Mouse (Mus musculus) cortical plate, adult 2 months (tissue): ENCODE measurements around the gene C1galt1c1. TPM values are rescaled to one million over a fixed set of nuclear protein-coding genes. Genes with fewer than 3 reads are reported as not detected.

Experiments
- H3K27ac ChIP-seq: fragments of 200-500 bp; 2 replicates; pipeline ENCODE4 v1.5.1; 2012; ENCODE audit warnings: low read length, control low read depth, inconsistent platforms; ENCODE audit not compliant: insufficient read depth
- H3K4me1 ChIP-seq: fragments of 200-500 bp; 2 replicates; pipeline ENCODE4 v1.6.1; 2011; ENCODE audit warnings: low read length; ENCODE audit not compliant: control insufficient read depth, insufficient read depth
- H3K4me3 ChIP-seq: fragments of 200-500 bp; 2 replicates; pipeline ENCODE4 v1.5.1; 2011; ENCODE audit warnings: mild to moderate bottlenecking, low read length, control low read depth; ENCODE audit not compliant: insufficient read depth
- CTCF ChIP-seq: fragments of 200-500 bp; IDR thresholded peaks from 2 replicates; pipeline ENCODE4 v1.5.1; 2011; ENCODE audit warnings: mild to moderate bottlenecking, control low read depth, low read length; ENCODE audit not compliant: insufficient read depth; ENCODE audit errors: extremely low read depth
- POLR2A ChIP-seq: fragments of 200-500 bp; IDR thresholded peaks from 2 replicates; pipeline ENCODE4 v1.6.1; 2011; ENCODE audit warnings: mild to moderate bottlenecking, low read length, control low read depth; ENCODE audit not compliant: insufficient read depth; ENCODE audit errors: extremely low read depth
- polyA plus RNA-seq: library from polyadenylated mRNA; depleted of rRNA; stranded (reverse); fragments of >200 nt; gene quantifications from 2 replicates; pipeline ENCODE4 v1.2.3, GENCODE M21; 2012; rRNA removed

C1galt1c1 gene
- polyA plus RNA-seq, 1 experiment, result 29.1 TPM

- TF ChIP-seq CTCF (no peak), POLR2A (no peak)
- Histone ChIP-seq H3K4me3 (no peak overlapping the region), H3K4me1 (no peaks in the 10 kb centered on the region), H3K27ac (no peak overlapping the region)
Observed at GRCm38 (mm10) chrX:38641435-38641834, 6.5 kb upstream of the C1galt1c1 start.

GRCm38 (mm10) chrX:38635638-38635931 is 698 bp upstream of the C1galt1c1 start:
- Histone ChIP-seq H3K27ac (no peak overlapping the region), H3K4me1 (no peaks in the 10 kb centered on the region), H3K4me3 (peak overlapping the region; percentile 95; the same call in 1 of the 2 replicates)
- no peak for TF ChIP-seq POLR2A
- TF ChIP-seq CTCF, result no peak

- TF ChIP-seq CTCF (no peak), POLR2A (no peak)
- H3K4me3 ChIP-seq, result peak overlapping the region; percentile 82
- H3K4me1 ChIP-seq, result no peaks in the 10 kb centered on the region
- peak overlapping the region; percentile 64 for H3K27ac ChIP-seq
Observed at GRCm38 (mm10) chrX:38600995-38601369, 33.9 kb downstream of the C1galt1c1 start.

GRCm38 (mm10) chrX:38600177-38600994 is 34.5 kb downstream of the C1galt1c1 start, which contains the start of gene Mcts1:
Mcts1 (plus strand) TSS chrX:38600578.
- Histone ChIP-seq H3K27ac (peak within 1 kb of the TSS; percentile 64), H3K4me1 (no peaks in the 10 kb centered on the region), H3K4me3 (peak within 1 kb of the TSS; percentile 82)
- TF ChIP-seq CTCF (no peak), POLR2A (peak; percentile 83)

- TF ChIP-seq POLR2A (no peak), CTCF (no peak)
- Histone ChIP-seq H3K4me1 (no peaks in the 10 kb centered on the region), H3K27ac (no peak overlapping the region), H3K4me3 (no peak overlapping the region)
Observed at GRCm38 (mm10) chrX:38593180-38593889, 41.6 kb downstream of the C1galt1c1 start.

GRCm38 (mm10) chrX:38591749-38592148 is 43.1 kb downstream of the C1galt1c1 start:
- TF ChIP-seq POLR2A (no peak), CTCF (no peak)
- no peak overlapping the region for H3K27ac ChIP-seq
- H3K4me1 ChIP-seq, result no peaks in the 10 kb centered on the region
- H3K4me3 ChIP-seq, result no peak overlapping the region

- H3K4me3 ChIP-seq, result no peak overlapping the region
- no peak overlapping the region for H3K27ac ChIP-seq
- TF ChIP-seq POLR2A (no peak), CTCF (no peak)
- no peaks in the 10 kb centered on the region for H3K4me1 ChIP-seq
Observed at GRCm38 (mm10) chrX:38589827-38590226, 45.1 kb downstream of the C1galt1c1 start.

GRCm38 (mm10) chrX:38583261-38583660 is 51.6 kb downstream of the C1galt1c1 start:
- TF ChIP-seq POLR2A (no peak), CTCF (no peak)
- H3K4me1 ChIP-seq, result no peaks in the 10 kb centered on the region
- no peak overlapping the region for H3K27ac ChIP-seq

GRCm38 (mm10) chrX:38581140-38581539 is 53.7 kb downstream of the C1galt1c1 start:
- TF ChIP-seq POLR2A (no peak), CTCF (no peak)
- H3K4me1 ChIP-seq, result no peaks in the 10 kb centered on the region
- no peak overlapping the region for H3K4me3 ChIP-seq
- H3K27ac ChIP-seq, result no peak overlapping the region

More at GRCm38 (mm10) chrX:38583261-38583660, 51.6 kb downstream of the C1galt1c1 start:
- no peak overlapping the region for H3K4me3 ChIP-seq

Other genes starting within 250 kb of the C1galt1c1 start
- gene Lamp2, start 178.6 kb downstream of the C1galt1c1 start, polyA plus RNA-seq, result 58.5 and 65.8 TPM in 2 replicates
- gene Cul4b, start 58.9 kb downstream of the C1galt1c1 start, polyA plus RNA-seq, result 13.4 and 14.0 TPM in 2 replicates
- 77.7 and 78.6 TPM in 2 replicates for gene Mcts1, start 34.5 kb downstream of the C1galt1c1 start, polyA plus RNA-seq
- gene 6030498E09Rik, start 137.6 kb upstream of the C1galt1c1 start, polyA plus RNA-seq, result not detected in 2 replicates